Mouse (Mus musculus): ENCODE measurements at regions not wholly inside any gene's neighbourhood (a gene's known extent, or its start where the extent isn't known, plus 50 kb on each side); places are given as distances from the start of the nearest gene placed in this dataset.
"Not testable (repeated sequence)": the region's sequence is repeated elsewhere in the genome, so short reads cannot be mapped to it uniquely, and the experiment has no call there.

DNA sequence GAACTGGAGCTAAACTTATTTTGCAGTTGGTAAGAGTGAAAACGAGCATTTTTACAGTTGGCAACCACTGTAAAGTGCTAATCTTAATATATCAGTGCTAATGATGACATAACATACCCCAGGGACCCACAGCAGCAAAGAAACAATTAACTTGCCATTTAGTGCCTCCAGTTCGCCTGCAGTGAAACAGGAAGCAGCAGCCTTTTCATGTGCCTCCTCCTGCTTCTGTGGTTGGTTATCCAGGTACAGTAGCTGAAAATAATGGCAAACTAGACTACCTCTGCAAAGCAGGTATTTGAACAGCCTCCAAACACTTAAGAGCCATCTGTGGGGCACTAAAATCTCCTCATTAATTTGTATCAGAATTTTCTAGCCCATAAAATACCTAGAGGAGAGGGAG is 584.8 kb upstream of the Pfkp start:
- Histone ChIP-seq H3K9ac (ENCODE audit: low read depth, low read length) (no peak overlapping the region), H3K27me3 (ENCODE audit: control insufficient read depth, insufficient read depth, low read length) (no peaks in the 10 kb centered on the region), H3K9me3 (ENCODE audit: control insufficient read depth, low read length) (no peaks in the 10 kb centered on the region), H3K36me3 (ENCODE audit: control insufficient read depth, insufficient read depth, low read length) (no peaks in the 10 kb centered on the region), H3K27ac (ENCODE audit: low read depth, low read length) (no peak overlapping the region), H3K4me3 (ENCODE audit: low read length) (no peak overlapping the region), H3K4me1 (ENCODE audit: control insufficient read depth, insufficient read depth, low read length) (no peaks in the 10 kb centered on the region), H3K4me2 (replicated peaks; ENCODE audit: low read depth, low read length) (no peak overlapping the region)
- no peak for ATAC-seq (ENCODE audit: low FRiP score, low TSS enrichment)
- 18% methylated on average over 2 of the region's 2 CpGs for WGBS

DNA sequence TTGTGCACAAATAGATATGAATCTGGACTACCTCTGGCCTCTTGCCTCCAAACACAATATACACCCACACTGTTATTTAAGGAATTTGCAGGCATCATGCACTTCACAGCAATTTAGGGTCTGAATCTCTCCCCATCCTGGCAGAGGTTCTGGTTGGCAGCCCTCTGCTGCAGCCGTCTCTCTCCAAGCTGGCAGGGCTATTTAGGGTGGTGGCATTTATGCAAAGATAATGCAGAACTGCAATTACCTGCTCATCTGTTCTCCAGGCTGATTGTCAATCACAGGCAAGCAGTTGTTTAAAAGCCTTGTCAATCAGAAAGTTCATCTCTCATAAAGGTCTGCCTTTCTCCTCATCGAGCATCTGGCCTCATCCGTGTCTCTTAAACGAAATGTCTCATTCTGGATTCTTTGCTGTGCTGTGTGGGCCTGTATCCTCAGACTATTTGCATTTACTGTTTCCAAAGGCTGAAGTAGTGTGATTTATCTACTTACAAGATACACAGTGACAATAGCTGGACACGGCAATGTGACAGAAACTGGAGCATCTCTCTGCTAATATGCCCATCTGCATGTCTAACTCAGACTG is 558.1 kb upstream of the Pfkp start:
- Histone ChIP-seq H3K4me1 (ENCODE audit: control insufficient read depth, insufficient read depth, low read length) (no peaks in the 10 kb centered on the region), H3K9ac (ENCODE audit: low read depth, low read length) (no peak overlapping the region), H3K4me3 (ENCODE audit: low read length) (no peak overlapping the region), H3K27ac (ENCODE audit: low read depth, low read length) (no peak overlapping the region), H3K9me3 (ENCODE audit: control insufficient read depth, low read length) (no peaks in the 10 kb centered on the region), H3K27me3 (ENCODE audit: control insufficient read depth, insufficient read depth, low read length) (no peaks in the 10 kb centered on the region), H3K36me3 (ENCODE audit: control insufficient read depth, insufficient read depth, low read length) (no peaks in the 10 kb centered on the region), H3K4me2 (replicated peaks; ENCODE audit: low read depth, low read length) (no peak overlapping the region)
- no peak for ATAC-seq (ENCODE audit: low FRiP score, low TSS enrichment)
- WGBS = 78% methylated on average over 5 of the region's 5 CpGs

DNA sequence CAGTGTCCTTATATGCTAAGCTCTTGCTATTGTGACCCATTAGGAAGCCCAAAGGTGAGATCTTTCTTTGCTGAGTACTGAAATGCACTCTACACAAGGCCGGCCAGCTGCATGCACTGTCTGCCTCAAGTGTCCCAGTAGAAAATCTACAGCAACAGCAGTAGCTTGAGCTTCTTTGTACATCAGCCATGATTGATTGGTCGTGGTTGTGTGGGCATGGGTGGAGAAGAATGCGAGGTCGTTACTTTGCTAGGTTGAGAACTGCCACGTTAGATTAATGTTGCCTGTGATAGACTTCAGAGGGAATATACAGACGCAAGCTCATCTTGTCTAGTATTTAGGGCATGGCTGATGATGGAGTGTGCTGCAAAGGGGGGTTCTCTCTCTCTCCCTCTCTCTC is 547.4 kb upstream of the Pfkp start:
- no peak overlapping the region for H3K4me2 ChIP-seq (replicated peaks; ENCODE audit: low read depth, low read length)
- no peaks in the 10 kb centered on the region for H3K36me3 ChIP-seq (ENCODE audit: control insufficient read depth, insufficient read depth, low read length)
- H3K4me1 ChIP-seq (ENCODE audit: control insufficient read depth, insufficient read depth, low read length) = no peaks in the 10 kb centered on the region
- H3K27ac ChIP-seq (ENCODE audit: low read depth, low read length) = no peak overlapping the region
- WGBS = 35% methylated on average over 6 of the region's 6 CpGs
- no peak overlapping the region for H3K4me3 ChIP-seq (ENCODE audit: low read length)
- H3K9ac ChIP-seq (ENCODE audit: low read depth, low read length) = no peak overlapping the region
- ATAC-seq (ENCODE audit: low FRiP score, low TSS enrichment) = no peak
- H3K9me3 ChIP-seq (ENCODE audit: control insufficient read depth, low read length) = no peaks in the 10 kb centered on the region
- no peaks in the 10 kb centered on the region for H3K27me3 ChIP-seq (ENCODE audit: control insufficient read depth, insufficient read depth, low read length)

DNA sequence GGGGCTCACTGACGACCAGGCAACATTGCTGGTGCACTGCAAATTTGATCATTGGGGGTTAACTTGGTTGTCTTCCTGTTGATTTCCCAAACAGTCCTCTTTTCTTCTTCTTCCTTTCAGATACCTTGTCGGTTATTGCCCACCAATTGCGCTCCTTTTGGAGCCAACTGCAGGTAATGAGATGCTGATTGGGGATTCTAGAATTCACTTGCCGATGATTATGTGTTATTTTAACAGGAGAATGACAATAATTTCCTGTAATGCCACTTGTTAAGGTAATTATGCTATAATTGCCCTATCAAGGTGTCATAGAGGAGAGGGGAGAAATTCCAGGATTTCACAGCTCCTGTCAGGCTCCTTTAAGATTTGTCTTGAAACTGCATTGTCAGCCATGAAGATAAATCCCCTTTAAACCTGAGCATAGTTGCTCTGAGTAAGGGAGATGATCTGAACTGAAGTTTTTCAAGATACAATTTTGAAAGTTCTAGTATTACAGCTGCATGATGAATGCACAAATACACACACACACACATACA is 533.7 kb upstream of the Pfkp start:
- no peaks in the 10 kb centered on the region for H3K4me1 ChIP-seq (ENCODE audit: control insufficient read depth, insufficient read depth, low read length)
- H3K4me2 ChIP-seq (replicated peaks; ENCODE audit: low read depth, low read length) = no peak overlapping the region
- WGBS = 32% methylated on average over 4 of the region's 4 CpGs
- no peak overlapping the region for H3K9ac ChIP-seq (ENCODE audit: low read depth, low read length)
- no peaks in the 10 kb centered on the region for H3K9me3 ChIP-seq (ENCODE audit: control insufficient read depth, low read length)
- no peaks in the 10 kb centered on the region for H3K27me3 ChIP-seq (ENCODE audit: control insufficient read depth, insufficient read depth, low read length)
- no peak overlapping the region for H3K27ac ChIP-seq (ENCODE audit: low read depth, low read length)
- no peak overlapping the region for H3K4me3 ChIP-seq (ENCODE audit: low read length)
- ATAC-seq (ENCODE audit: low FRiP score, low TSS enrichment) = no peak
- no peaks in the 10 kb centered on the region for H3K36me3 ChIP-seq (ENCODE audit: control insufficient read depth, insufficient read depth, low read length)

DNA sequence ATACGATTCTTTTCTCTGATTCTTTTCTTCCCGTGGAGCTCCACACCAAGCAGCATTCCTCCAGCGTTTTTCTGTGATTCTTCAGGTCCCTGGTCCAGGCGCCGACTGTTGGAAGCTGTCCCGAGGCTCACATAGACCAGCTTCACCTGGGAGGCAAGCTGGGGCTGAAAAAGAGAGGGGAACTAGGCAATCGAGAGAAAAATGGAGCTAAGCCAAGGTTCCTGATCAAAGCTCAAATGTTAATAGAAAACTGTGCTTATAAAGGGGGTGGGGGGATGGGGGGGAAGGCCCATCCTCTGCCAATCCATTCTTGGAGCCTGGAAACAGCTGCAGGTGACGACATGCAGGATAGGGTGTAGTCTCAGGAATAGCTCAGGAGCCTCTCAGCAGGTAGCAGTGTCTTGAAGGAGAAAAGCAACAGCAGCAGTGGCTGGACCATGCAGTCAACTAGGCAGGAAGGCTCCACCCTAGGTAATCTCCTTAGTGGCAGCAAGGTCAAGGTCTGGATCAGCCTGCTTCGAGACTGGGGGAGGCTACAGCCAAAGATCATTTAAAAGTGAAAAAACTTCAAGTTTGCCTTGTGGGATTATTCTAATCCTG is 527.1 kb upstream of the Pfkp start:
- no peak overlapping the region for H3K9ac ChIP-seq (ENCODE audit: low read depth, low read length)
- peaks cover 3% of the 10 kb centered on the region for H3K9me3 ChIP-seq (ENCODE audit: control insufficient read depth, low read length)
- H3K27me3 ChIP-seq (ENCODE audit: control insufficient read depth, insufficient read depth, low read length) = no peaks in the 10 kb centered on the region
- no peak overlapping the region for H3K4me3 ChIP-seq (ENCODE audit: low read length)
- no peak for ATAC-seq (ENCODE audit: low FRiP score, low TSS enrichment)
- H3K27ac ChIP-seq (ENCODE audit: low read depth, low read length) = no peak overlapping the region
- H3K36me3 ChIP-seq (ENCODE audit: control insufficient read depth, insufficient read depth, low read length) = no peaks in the 10 kb centered on the region
- no peak overlapping the region for H3K4me2 ChIP-seq (replicated peaks; ENCODE audit: low read depth, low read length)
- no peaks in the 10 kb centered on the region for H3K4me1 ChIP-seq (ENCODE audit: control insufficient read depth, insufficient read depth, low read length)
- WGBS = 64% methylated on average over 9 of the region's 9 CpGs

DNA sequence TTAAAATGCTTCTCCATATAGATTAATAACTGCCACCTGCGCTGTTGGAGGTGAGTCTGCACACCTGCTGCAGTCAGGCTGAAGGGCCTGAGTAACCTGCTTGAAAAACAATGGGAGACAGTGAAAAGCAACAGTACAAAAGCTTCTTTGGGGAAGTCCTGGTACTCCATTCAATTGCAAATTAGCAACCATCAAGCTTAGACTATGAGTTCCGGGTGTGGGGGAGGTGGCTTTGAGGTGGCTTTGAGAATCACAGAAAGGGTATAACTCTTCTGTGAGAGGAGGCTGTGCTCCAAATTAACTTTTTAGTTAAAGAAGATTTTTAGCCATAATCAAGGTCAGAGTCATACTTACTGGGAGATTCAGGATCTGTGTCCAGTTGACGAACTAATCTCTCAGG is 521.5 kb upstream of the Pfkp start:
- H3K27me3 ChIP-seq (ENCODE audit: control insufficient read depth, insufficient read depth, low read length); H3K9me3 ChIP-seq (ENCODE audit: control insufficient read depth, low read length); H3K36me3 ChIP-seq (ENCODE audit: control insufficient read depth, insufficient read depth, low read length); H3K4me2 ChIP-seq (replicated peaks; ENCODE audit: low read depth, low read length); H3K27ac ChIP-seq (ENCODE audit: low read depth, low read length); ATAC-seq (ENCODE audit: low FRiP score, low TSS enrichment); H3K9ac ChIP-seq (ENCODE audit: low read depth, low read length); H3K4me1 ChIP-seq (ENCODE audit: control insufficient read depth, insufficient read depth, low read length); H3K4me3 ChIP-seq (ENCODE audit: low read length): not testable (repeated sequence)
- 88% methylated on average over 3 of the region's 3 CpGs for WGBS

DNA sequence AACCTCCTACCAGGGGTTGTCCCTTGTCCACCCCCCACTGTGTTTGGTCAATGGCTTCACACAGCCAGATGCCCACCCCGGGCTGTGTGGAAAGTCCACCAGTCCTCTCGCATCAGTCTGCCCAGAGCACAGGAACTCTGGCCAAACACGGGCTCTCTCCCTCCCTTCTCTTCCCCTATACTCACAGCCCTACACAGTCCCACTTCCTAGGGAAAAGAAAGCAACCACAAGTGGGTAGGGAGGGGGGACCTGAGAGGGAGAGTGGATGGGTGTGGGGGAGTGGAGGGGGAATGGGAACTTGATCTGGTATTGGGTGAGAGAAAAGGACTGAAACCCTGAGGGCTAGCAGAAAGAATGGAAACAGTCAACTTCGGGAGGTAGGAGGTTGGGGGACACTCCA is 497.8 kb upstream of the Pfkp start:
- no peak for ATAC-seq (ENCODE audit: low FRiP score, low TSS enrichment)
- H3K4me3 ChIP-seq (ENCODE audit: low read length) = no peak overlapping the region
- no peak overlapping the region for H3K4me2 ChIP-seq (replicated peaks; ENCODE audit: low read depth, low read length)
- H3K27me3 ChIP-seq (ENCODE audit: control insufficient read depth, insufficient read depth, low read length) = no peaks in the 10 kb centered on the region
- no peaks in the 10 kb centered on the region for H3K9me3 ChIP-seq (ENCODE audit: control insufficient read depth, low read length)
- no peak overlapping the region for H3K27ac ChIP-seq (ENCODE audit: low read depth, low read length)
- H3K36me3 ChIP-seq (ENCODE audit: control insufficient read depth, insufficient read depth, low read length) = no peaks in the 10 kb centered on the region
- no peaks in the 10 kb centered on the region for H3K4me1 ChIP-seq (ENCODE audit: control insufficient read depth, insufficient read depth, low read length)
- no peak overlapping the region for H3K9ac ChIP-seq (ENCODE audit: low read depth, low read length)
- 53% methylated on average over 4 of the region's 4 CpGs for WGBS

DNA sequence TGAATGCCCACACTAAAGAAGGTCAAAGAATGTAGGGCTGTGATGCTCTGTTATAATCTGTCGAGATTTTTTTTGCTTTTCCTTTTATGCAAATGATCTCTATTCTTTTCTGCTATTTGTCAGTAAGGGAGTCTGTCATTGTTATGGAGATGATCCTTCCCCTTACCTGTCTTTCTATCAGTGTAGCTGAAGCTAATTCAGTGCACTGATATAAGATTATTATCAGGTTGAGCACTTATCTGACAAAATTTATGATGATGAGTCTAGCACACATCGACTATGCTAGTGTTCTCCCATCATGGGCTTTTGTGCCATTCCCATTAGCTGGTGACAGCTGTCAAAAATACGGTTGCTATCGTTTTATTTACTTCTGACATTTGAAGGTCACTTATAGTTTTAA is 462.0 kb upstream of the Pfkp start:
- Histone ChIP-seq H3K9me3 (ENCODE audit: control insufficient read depth, low read length) (no peaks in the 10 kb centered on the region), H3K4me1 (ENCODE audit: control insufficient read depth, insufficient read depth, low read length) (no peaks in the 10 kb centered on the region), H3K27ac (ENCODE audit: low read depth, low read length) (no peak overlapping the region), H3K9ac (ENCODE audit: low read depth, low read length) (no peak overlapping the region), H3K4me2 (replicated peaks; ENCODE audit: low read depth, low read length) (no peak overlapping the region), H3K27me3 (ENCODE audit: control insufficient read depth, insufficient read depth, low read length) (no peaks in the 10 kb centered on the region), H3K4me3 (ENCODE audit: low read length) (no peak overlapping the region), H3K36me3 (ENCODE audit: control insufficient read depth, insufficient read depth, low read length) (no peaks in the 10 kb centered on the region)
- WGBS = 85% methylated on average over 4 of the region's 4 CpGs
- no peak for ATAC-seq (ENCODE audit: low FRiP score, low TSS enrichment)

DNA sequence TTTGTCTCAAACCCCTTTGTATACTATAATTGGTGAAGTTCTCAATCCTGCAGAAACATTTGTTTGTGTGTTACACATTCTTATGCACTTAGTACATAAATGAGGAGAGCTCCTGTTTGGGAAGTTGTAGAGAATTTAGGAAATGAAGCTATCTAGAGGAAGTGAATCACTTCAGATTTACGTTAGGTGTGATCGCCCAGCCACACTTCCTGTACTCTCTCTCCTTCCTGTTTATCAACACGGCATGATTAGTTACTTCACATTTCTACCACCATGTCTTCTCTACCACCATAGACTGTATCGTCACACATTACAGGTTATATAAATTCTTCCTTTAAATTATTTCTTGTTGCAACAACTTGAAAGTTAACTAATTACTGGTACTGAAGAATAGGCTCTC is 454.7 kb upstream of the Pfkp start:
- Histone ChIP-seq H3K27ac (ENCODE audit: low read depth, low read length) (no peak overlapping the region), H3K36me3 (ENCODE audit: control insufficient read depth, insufficient read depth, low read length) (no peaks in the 10 kb centered on the region), H3K4me2 (replicated peaks; ENCODE audit: low read depth, low read length) (no peak overlapping the region), H3K4me3 (ENCODE audit: low read length) (no peak overlapping the region), H3K9me3 (ENCODE audit: control insufficient read depth, low read length) (no peaks in the 10 kb centered on the region), H3K4me1 (ENCODE audit: control insufficient read depth, insufficient read depth, low read length) (no peaks in the 10 kb centered on the region), H3K9ac (ENCODE audit: low read depth, low read length) (no peak overlapping the region), H3K27me3 (ENCODE audit: control insufficient read depth, insufficient read depth, low read length) (no peaks in the 10 kb centered on the region)
- WGBS = 80% methylated on average over 4 of the region's 4 CpGs
- no peak for ATAC-seq (ENCODE audit: low FRiP score, low TSS enrichment)
